Mouse (Mus musculus) stomach, postnatal 0 days (tissue): ENCODE measurements around the gene Rfc1.

Experiments used
- CTCF ChIP-seq: IDR thresholded peaks from 2 replicates; pipeline ENCODE4 v1.5.1; 2016; ENCODE audit warnings: antibody characterized with exemption, low read depth, mild to moderate bottlenecking, moderate library complexity
- EP300 ChIP-seq: optimal IDR thresholded peaks from 2 replicates; pipeline ENCODE3; 2016; ENCODE audit warnings: antibody characterized with exemption

- TF ChIP-seq EP300, result no peak
- TF ChIP-seq CTCF, result peak; percentile 55
Measured at GRCm38 (mm10) chr5:65338394-65338793, 2.9 kb upstream of the Rfc1 start.
